Mouse (Mus musculus) cortical plate, adult 2 months (tissue): ENCODE data around the gene Hoxc9.

Source experiments
- CTCF ChIP-seq: fragments of 200-500 bp; IDR thresholded peaks from 2 replicates; pipeline ENCODE4 v1.5.1; 2011; ENCODE audit warnings: mild to moderate bottlenecking, control low read depth, low read length; ENCODE audit not compliant: insufficient read depth; ENCODE audit errors: extremely low read depth
- POLR2A ChIP-seq: fragments of 200-500 bp; IDR thresholded peaks from 2 replicates; pipeline ENCODE4 v1.6.1; 2011; ENCODE audit warnings: mild to moderate bottlenecking, low read length, control low read depth; ENCODE audit not compliant: insufficient read depth; ENCODE audit errors: extremely low read depth

GRCm38 (mm10) chr15:103028916-103029512 is 52.8 kb downstream of the Hoxc9 start:
- TF ChIP-seq POLR2A (no peak), CTCF (no peak)
